Mouse (Mus musculus) ES-Bruce4 (cell line): ENCODE data around the gene Cux2. TPM values are rescaled to one million over a fixed set of nuclear protein-coding genes. Genes with fewer than 3 reads are reported as not detected.

Experiments used
- H3K27ac ChIP-seq: 2 replicates; pipeline ENCODE4 v1.5.1; 2012; ENCODE audit warnings: low read length, inconsistent platforms; ENCODE audit not compliant: insufficient read depth
- H3K27me3 ChIP-seq: 2 replicates; pipeline ENCODE4 v1.6.1; 2012; ENCODE audit warnings: mild to moderate bottlenecking, low read length, inconsistent platforms; ENCODE audit not compliant: control insufficient read depth, poor library complexity, insufficient read depth, severe bottlenecking
- H3K36me3 ChIP-seq: 2 replicates; pipeline ENCODE4 v1.6.1; 2012; ENCODE audit warnings: inconsistent platforms, mild to moderate bottlenecking, low read length, moderate library complexity; ENCODE audit not compliant: control insufficient read depth, poor library complexity, insufficient read depth, severe bottlenecking
- H3K4me1 ChIP-seq: one replicate; pipeline ENCODE4 v1.8.1; 2011; ENCODE audit warnings: low read length; ENCODE audit not compliant: control insufficient read depth, insufficient read depth
- H3K4me3 ChIP-seq: 2 replicates; pipeline ENCODE4 v1.5.1; 2011; ENCODE audit warnings: low read depth, mild to moderate bottlenecking, low read length
- H3K9ac ChIP-seq: 2 replicates; pipeline ENCODE4 v1.6.1; 2012; ENCODE audit warnings: low read depth, mild to moderate bottlenecking, inconsistent platforms; ENCODE audit not compliant: poor library complexity, severe bottlenecking
- H3K9me3 ChIP-seq: replicated peaks from 2 replicates; pipeline ENCODE4 v1.6.1; 2012; ENCODE audit warnings: mild to moderate bottlenecking, low read length, inconsistent platforms; ENCODE audit not compliant: control insufficient read depth, poor library complexity, insufficient read depth, severe bottlenecking
- CTCF ChIP-seq: IDR thresholded peaks from one replicate; pipeline ENCODE4 v1.8.1; 2011; ENCODE audit warnings: low read depth, low read length
- EP300 ChIP-seq: IDR thresholded peaks from 2 replicates; pipeline ENCODE4 v1.6.1; 2011; ENCODE audit warnings: low read depth, low read length; ENCODE audit not compliant: insufficient read depth
- POLR2A ChIP-seq: IDR thresholded peaks from one replicate; pipeline ENCODE4 v1.8.1; 2011; ENCODE audit warnings: low read length; ENCODE audit not compliant: insufficient read depth
- polyA plus RNA-seq: library from polyadenylated mRNA; stranded (reverse); fragments of >200 nt; gene quantifications from 2 replicates; pipeline ENCODE4 v1.2.4, GENCODE M21; 2011; ENCODE audit warnings: low read depth; ENCODE audit not compliant: missing spikeins, insufficient read depth, insufficient read length

Gene Cux2
- polyA plus RNA-seq, 1 experiment: 3.6 TPM

GRCm38 (mm10) chr5:121962974-121963373, 86.9 kb downstream of the Cux2 start:
- H3K9ac ChIP-seq: no peak overlapping the region
- H3K4me1 ChIP-seq: no peaks in the 10 kb centered on the region
- H3K4me3 ChIP-seq: no peak overlapping the region
- H3K27ac ChIP-seq: no peak overlapping the region
- no peaks in the 10 kb centered on the region for H3K36me3 ChIP-seq
- TF ChIP-seq CTCF (no peak), POLR2A (no peak), EP300 (no peak)
- H3K27me3 ChIP-seq: no peaks in the 10 kb centered on the region
- H3K9me3 ChIP-seq: no peaks in the 10 kb centered on the region

DNA sequence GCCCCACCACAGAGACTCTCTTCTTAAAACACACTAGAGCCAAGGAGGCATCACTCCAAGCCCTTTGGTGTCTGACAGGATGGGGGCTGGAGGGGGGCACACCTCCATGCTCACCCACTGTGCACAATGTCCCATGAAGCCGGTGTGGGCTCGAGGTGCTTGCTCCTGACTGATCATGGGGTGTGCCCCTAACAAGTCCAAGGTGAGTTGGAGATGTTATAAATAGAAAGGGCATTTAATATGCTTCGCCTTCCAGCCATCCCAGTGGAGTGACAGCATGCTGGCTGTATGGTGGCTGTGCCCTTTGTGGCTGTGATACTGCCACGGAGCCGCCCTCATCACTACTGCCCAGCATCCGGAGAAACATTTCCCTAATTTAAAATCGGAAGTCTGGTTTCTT, 87.5 kb downstream of the Cux2 start:
- Histone ChIP-seq H3K9ac (no peak overlapping the region), H3K9me3 (no peaks in the 10 kb centered on the region), H3K27ac (no peak overlapping the region), H3K36me3 (no peaks in the 10 kb centered on the region), H3K4me1 (no peaks in the 10 kb centered on the region), H3K27me3 (no peaks in the 10 kb centered on the region), H3K4me3 (no peak overlapping the region)
- no peak for TF ChIP-seq POLR2A
- no peak for TF ChIP-seq CTCF
- TF ChIP-seq EP300: no peak

DNA sequence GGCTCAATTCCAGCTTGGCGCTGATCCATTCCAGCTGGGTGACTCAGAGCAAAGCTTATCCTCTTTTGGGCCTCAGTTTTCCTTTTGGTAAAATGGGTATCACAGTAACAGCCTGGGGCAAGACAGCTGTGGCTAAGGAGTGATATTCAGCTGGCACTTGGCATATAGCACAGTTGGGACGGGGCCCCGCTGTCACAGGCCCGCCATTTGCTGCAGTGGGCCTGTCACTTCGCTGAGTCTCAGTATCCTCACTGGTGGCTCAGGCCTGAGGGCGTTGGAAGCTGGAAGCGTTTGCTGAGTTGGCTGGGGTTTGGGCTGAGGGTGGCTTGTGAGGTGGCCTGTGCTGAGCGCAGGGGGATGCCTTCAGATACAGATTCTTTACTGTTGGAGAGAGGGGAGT, 88.6 kb downstream of the Cux2 start:
- H3K9me3 ChIP-seq: no peaks in the 10 kb centered on the region
- no peak overlapping the region for H3K4me3 ChIP-seq
- no peaks in the 10 kb centered on the region for H3K36me3 ChIP-seq
- TF ChIP-seq POLR2A (no peak), EP300 (no peak), CTCF (no peak)
- H3K4me1 ChIP-seq: no peaks in the 10 kb centered on the region
- no peak overlapping the region for H3K27ac ChIP-seq
- no peaks in the 10 kb centered on the region for H3K27me3 ChIP-seq
- H3K9ac ChIP-seq: no peak overlapping the region

DNA sequence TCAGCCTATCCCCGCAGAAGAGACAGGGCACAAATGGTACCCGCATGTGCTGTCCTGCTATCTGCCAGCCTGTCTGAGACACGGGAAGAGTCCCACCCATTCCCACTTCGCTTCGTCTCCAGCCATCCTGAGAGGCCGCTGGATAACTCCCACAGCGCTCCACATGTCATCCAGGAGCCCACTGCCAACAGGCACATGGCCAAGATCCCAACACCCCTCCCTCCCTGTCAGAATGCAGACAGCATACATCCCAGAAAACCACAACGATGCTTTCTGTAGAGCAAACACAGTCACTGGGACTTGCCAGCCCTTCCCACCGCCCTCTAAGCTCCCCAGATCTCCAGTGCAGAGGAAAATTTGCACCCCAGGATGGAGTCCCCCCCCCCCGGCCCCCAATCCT, 90.2 kb downstream of the Cux2 start:
- Histone ChIP-seq H3K27ac (no peak overlapping the region), H3K4me1 (no peaks in the 10 kb centered on the region), H3K36me3 (no peaks in the 10 kb centered on the region), H3K4me3 (no peak overlapping the region), H3K9ac (no peak overlapping the region), H3K9me3 (no peaks in the 10 kb centered on the region), H3K27me3 (no peaks in the 10 kb centered on the region)
- TF ChIP-seq POLR2A: no peak
- no peak for TF ChIP-seq CTCF
- TF ChIP-seq EP300: no peak

DNA sequence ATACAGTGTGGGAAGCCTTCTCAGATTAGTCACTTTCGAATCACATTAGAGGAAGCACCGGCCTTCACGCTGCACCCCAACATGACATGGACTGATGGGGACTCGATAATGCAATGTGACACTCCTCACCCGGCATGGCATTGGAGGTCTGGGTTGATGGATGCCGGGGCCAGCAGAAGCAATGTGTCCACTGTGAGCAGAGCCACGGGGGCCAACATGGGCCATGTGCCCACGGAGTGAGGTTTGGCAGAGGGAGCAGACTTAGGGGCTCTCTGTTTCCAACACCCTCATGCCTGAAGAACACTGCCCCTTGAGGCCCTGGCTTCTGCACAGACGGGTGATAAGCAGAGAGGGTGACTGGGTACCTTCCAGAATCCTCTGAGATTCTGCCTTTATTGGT, 91.4 kb downstream of the Cux2 start:
- no peak for TF ChIP-seq POLR2A
- no peak overlapping the region for H3K9ac ChIP-seq
- no peak overlapping the region for H3K4me3 ChIP-seq
- no peaks in the 10 kb centered on the region for H3K4me1 ChIP-seq
- H3K36me3 ChIP-seq: no peaks in the 10 kb centered on the region
- no peaks in the 10 kb centered on the region for H3K27me3 ChIP-seq
- H3K27ac ChIP-seq: no peak overlapping the region
- no peaks in the 10 kb centered on the region for H3K9me3 ChIP-seq

- Histone ChIP-seq H3K9ac (no peak overlapping the region), H3K27me3 (no peaks in the 10 kb centered on the region), H3K9me3 (no peaks in the 10 kb centered on the region), H3K36me3 (no peaks in the 10 kb centered on the region), H3K4me3 (no peak overlapping the region), H3K4me1 (no peaks in the 10 kb centered on the region), H3K27ac (no peak overlapping the region)
- no peak for TF ChIP-seq CTCF
- no peak for TF ChIP-seq POLR2A
- no peak for TF ChIP-seq EP300
These were observed 94.1 kb downstream of the Cux2 start for GRCm38 (mm10) chr5:121955806-121956205.
